Mouse (Mus musculus) megakaryocyte progenitor cell, adult 5-6 weeks (primary cell): ENCODE measurements at regions not wholly inside any gene's neighbourhood (a gene's known extent, or its start where the extent isn't known, plus 50 kb on each side); places are given as distances from the start of the nearest gene placed in this dataset.
A peak's percentile ranks its signal among the peaks of the same experiment; 100 is the strongest.

Source experiments
- ATAC-seq: replicated peaks from 2 replicates; pipeline ENCODE4 v1.8.0; 2016; ENCODE audit warnings: mild to moderate bottlenecking, moderate TSS enrichment, inconsistent platforms; ENCODE audit not compliant: poor library complexity

GRCm38 (mm10) chrX:146231866-146232590, 727.0 kb upstream of the Amot start:
- ATAC-seq = peak; percentile 94

GRCm38 (mm10) chrX:146232795-146233194, 727.8 kb upstream of the Amot start:
- ATAC-seq = no peak

- ATAC-seq = no peak
These were observed 706.6 kb upstream of the Htr2c start for GRCm38 (mm10) chrX:146255755-146256154.
